Comparison of ENCODE assay signal across 10 mouse cellular contexts in the genomic region with DNA sequence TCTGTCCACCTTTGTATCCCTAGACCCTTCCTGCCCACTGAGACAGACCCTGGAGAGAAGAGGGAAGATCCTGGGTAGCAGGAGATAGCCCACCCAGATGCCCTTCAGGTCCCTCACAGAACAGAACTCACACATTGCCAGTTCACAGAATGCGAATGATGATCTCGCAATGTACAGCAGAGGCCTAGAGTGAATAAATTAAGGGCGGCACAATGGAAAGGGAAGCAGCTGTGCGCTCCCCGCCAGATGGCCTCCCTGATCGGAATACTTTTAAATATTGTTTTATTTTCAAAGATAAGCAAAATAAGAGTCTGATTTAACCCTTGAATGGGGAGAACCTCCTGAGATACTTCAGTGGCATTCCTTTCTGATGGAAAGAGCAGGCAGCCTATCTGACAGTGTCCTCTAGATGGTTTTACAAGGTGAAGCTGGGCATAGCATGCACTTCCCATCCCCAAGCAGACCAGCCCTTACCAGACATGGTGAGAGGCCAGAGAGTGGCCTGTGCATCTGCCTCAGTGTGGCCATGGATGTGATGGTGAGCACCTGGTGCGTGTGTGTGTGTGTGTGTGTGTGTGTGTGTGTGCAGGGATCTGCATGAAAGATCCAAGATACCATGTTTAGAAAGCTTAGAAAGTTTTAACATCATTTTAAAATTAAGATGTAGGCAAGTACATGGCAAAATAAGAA. TPM values are rescaled to one million over a fixed set of nuclear protein-coding genes. Genes with fewer than 3 reads are reported as not detected.
A peak's percentile ranks its signal among the peaks of the same experiment; 100 is the strongest.
DNase-seq lines count a peak whose midpoint lies in the region; ATAC-seq and TF ChIP-seq lines count a peak whose summit lies in the region.
"Had no signal": no experiment of that assay in that cellular context is flagged by ENCODE, and none has a peak within 500 bp of the region (broad histone marks: within the 10 kb centered on the region; RNA-seq: fewer than 3 reads in every experiment).

No protein-coding gene starts in this region.

- 52% methylated on average over 7 of the region's 7 CpGs for WGBS in kidney, postnatal 0 days
- 45% methylated on average over 7 of the region's 7 CpGs for WGBS in hindbrain, embryonic 12.5 days
- WGBS in midbrain, embryonic 14.5 days = 24% methylated on average over 7 of the region's 7 CpGs
- 82% methylated on average over 7 of the region's 7 CpGs for WGBS in heart, embryonic 10.5 days

- H3K4me2 ChIP-seq in kidney, postnatal 0 days (ENCODE audit: low read length) = no peak overlapping the region
- no peak overlapping the region for H3K4me2 ChIP-seq in hindbrain, embryonic 12.5 days (replicated peaks)
- H3K4me2 ChIP-seq in midbrain, embryonic 14.5 days (ENCODE audit: low read length) = no peak overlapping the region

- H3K9me3 ChIP-seq in kidney, postnatal 0 days (replicated peaks; ENCODE audit: low read length) = no peaks in the 10 kb centered on the region
- no peaks in the 10 kb centered on the region for H3K9me3 ChIP-seq in hindbrain, embryonic 12.5 days (replicated peaks)
- H3K9me3 ChIP-seq in midbrain, embryonic 14.5 days (ENCODE audit: control insufficient read depth, low read length) = no peaks in the 10 kb centered on the region
- H3K9me3 ChIP-seq in heart, embryonic 10.5 days = no peaks in the 10 kb centered on the region

- H3K9ac ChIP-seq in kidney, postnatal 0 days (ENCODE audit: low read depth, low read length) = no peak overlapping the region
- H3K9ac ChIP-seq in hindbrain, embryonic 12.5 days = no peak overlapping the region
- H3K9ac ChIP-seq in midbrain, embryonic 14.5 days (replicated peaks; ENCODE audit: low read length) = 0 out of 2 replicates have a peak overlapping the region, but pooled peaks have one; percentile 16
- H3K9ac ChIP-seq: liver, embryonic 14.5 days had no signal

- DNase-seq in kidney, postnatal 0 days (ENCODE audit: low spot score) = no peak
- DNase-seq in kidney, adult 8-10 months = no peak
- DNase-seq in midbrain, embryonic 14.5 days = peak; percentile 60
- DNase-seq in thymus, postnatal 25 days = no peak
- DNase-seq in T-cell, adult 2 months (ENCODE audit: low spot score) = no peak
- no peak for DNase-seq in heart, embryonic 10.5 days (ENCODE audit: low spot score)
- DNase-seq: adrenal gland, postnatal 36 days had no signal

- no peaks in the 10 kb centered on the region for H3K36me3 ChIP-seq in kidney, postnatal 0 days (ENCODE audit: insufficient read depth, low read length)
- no peaks in the 10 kb centered on the region for H3K36me3 ChIP-seq in hindbrain, embryonic 12.5 days
- H3K36me3 ChIP-seq in midbrain, embryonic 14.5 days (ENCODE audit: control insufficient read depth, insufficient read depth, low read length) = no peaks in the 10 kb centered on the region
- no peaks in the 10 kb centered on the region for H3K36me3 ChIP-seq in heart, embryonic 10.5 days

- peak overlapping the region; percentile 4; the same call in 1 of the 2 replicates for H3K27ac ChIP-seq in kidney, postnatal 0 days
- peak overlapping the region; percentile 82 for H3K27ac ChIP-seq in hindbrain, embryonic 12.5 days
- peak overlapping the region; percentile 71 for H3K27ac ChIP-seq in midbrain, embryonic 14.5 days (replicated peaks; ENCODE audit: low read depth, low read length)
- H3K27ac ChIP-seq in heart, embryonic 10.5 days = no peak overlapping the region
- H3K27ac ChIP-seq: liver, embryonic 14.5 days had no signal

- H3K4me1 ChIP-seq in kidney, postnatal 0 days (replicated peaks; ENCODE audit: insufficient read depth, low read length) = peaks cover 47% of the 10 kb centered on the region
- H3K4me1 ChIP-seq in hindbrain, embryonic 12.5 days = peaks cover 78% of the 10 kb centered on the region
- peaks cover 46% of the 10 kb centered on the region for H3K4me1 ChIP-seq in midbrain, embryonic 14.5 days (ENCODE audit: control insufficient read depth, insufficient read depth, low read length)
- peaks cover 33% of the 10 kb centered on the region for H3K4me1 ChIP-seq in heart, embryonic 10.5 days

- no peak for TF ChIP-seq CTCF in kidney, postnatal 0 days (IDR thresholded peaks at IDR 0.05; ENCODE audit: low read depth)

- no peak for ATAC-seq in kidney, postnatal 0 days (replicated peaks; ENCODE audit: low FRiP score, low read depth)
- ATAC-seq in common myeloid progenitor, adult 5-6 weeks (replicated peaks; ENCODE audit: low read depth, poor library complexity, severe bottlenecking) = peak; percentile 37
- peak; percentile 65 for ATAC-seq in hindbrain, embryonic 12.5 days (ENCODE audit: low FRiP score)
- ATAC-seq in midbrain, embryonic 14.5 days (ENCODE audit: low FRiP score, low TSS enrichment) = peak; percentile 68; the same call in 1 of the 2 replicates

- no peaks in the 10 kb centered on the region for H3K27me3 ChIP-seq in kidney, postnatal 0 days (ENCODE audit: insufficient read depth, low read length)
- H3K27me3 ChIP-seq in hindbrain, embryonic 12.5 days = no peaks in the 10 kb centered on the region
- no peaks in the 10 kb centered on the region for H3K27me3 ChIP-seq in midbrain, embryonic 14.5 days (ENCODE audit: control insufficient read depth, insufficient read depth, low read length)
- no peaks in the 10 kb centered on the region for H3K27me3 ChIP-seq in heart, embryonic 10.5 days (ENCODE audit: insufficient read depth, poor library complexity, severe bottlenecking)

- H3K4me3 ChIP-seq in kidney, postnatal 0 days (replicated peaks; ENCODE audit: low read depth, low read length) = no peak overlapping the region
- H3K4me3 ChIP-seq in hindbrain, embryonic 12.5 days = no peak overlapping the region
- H3K4me3 ChIP-seq in midbrain, embryonic 14.5 days (replicated peaks; ENCODE audit: low read depth, low read length) = no peak overlapping the region
- H3K4me3 ChIP-seq in heart, embryonic 10.5 days = no peak overlapping the region

RNA-seq across cellular contexts. Expression of a gene that starts 32.8 kb away (rescaled TPM):
- 8.6 and 10.8 TPM in 2 replicates for polyA plus RNA-seq in kidney, postnatal 0 days (2015; fragmentation: Nextera tagmentation; extraction: Ambion mirVana)
- total RNA-seq in common myeloid progenitor, adult 5-6 weeks (2017) = 10.1 and 15.6 TPM in 2 replicates
- polyA plus RNA-seq in hindbrain, embryonic 12.5 days (2016; fragmentation: Nextera tagmentation; extraction: Ambion mirVana) = 28.6 and 29.8 TPM in 2 replicates
- 13.3 and 17.8 TPM in 2 replicates for polyA plus RNA-seq in midbrain, embryonic 14.5 days (2014; fragmentation: Nextera tagmentation; extraction: Ambion mirVana)
- polyA plus RNA-seq in heart, embryonic 10.5 days (2016; fragmentation: Nextera tagmentation; extraction: Ambion mirVana) = 3.3 and 7.6 TPM in 2 replicates
